Mouse (Mus musculus) lung, adult 2 months (tissue): ENCODE measurements around the gene Olfr116. TPM values are rescaled to one million over a fixed set of nuclear protein-coding genes. Genes with fewer than 3 reads are reported as not detected.

Experiments
- DNase-seq: peaks from one replicate; pipeline ENCODE4 v3.0.0; 2022
- H3K4me1 ChIP-seq: fragments of 200-500 bp; 2 replicates; pipeline ENCODE4 v1.6.1; 2011; ENCODE audit warnings: low read length; ENCODE audit not compliant: control insufficient read depth, insufficient read depth
- H3K4me3 ChIP-seq: fragments of 200-500 bp; replicated peaks from 2 replicates; pipeline ENCODE3; 2011; ENCODE audit warnings: low read depth, mild to moderate bottlenecking, control low read depth, low read length; ENCODE audit errors: extremely low read depth
- CTCF ChIP-seq: fragments of 200-500 bp; IDR thresholded peaks from 2 replicates; pipeline ENCODE4 v1.5.1; 2011; ENCODE audit warnings: mild to moderate bottlenecking, low read length, control low read depth; ENCODE audit not compliant: insufficient read depth
- POLR2A ChIP-seq: fragments of 200-500 bp; IDR thresholded peaks from 2 replicates; pipeline ENCODE4 v1.6.1; 2011; ENCODE audit warnings: low read depth, mild to moderate bottlenecking, control low read depth, low read length, borderline replicate concordance; ENCODE audit errors: extremely low read depth
- WGBS: fragments of 180-500 bp; shearing (Covaris S2); methylation state at CpG from one replicate; pipeline ENCODE4 v1.1.7; 2018; 5-methylcytosine and 5-hydroxymethylcytosine counted together
- polyA plus RNA-seq: library from polyadenylated mRNA; depleted of rRNA; stranded (reverse); fragments of >200 nt; gene quantifications from 2 replicates; pipeline ENCODE4 v1.2.3, GENCODE M21; 2012; rRNA removed

Gene Olfr116
- not detected in 2 replicates for polyA plus RNA-seq

- WGBS, result 83% methylated on average over 2 of the region's 2 CpGs
- no peak within 1 kb of the TSS for H3K4me3 ChIP-seq
- H3K4me1 ChIP-seq, result no peaks in the 10 kb centered on the region
- TF ChIP-seq POLR2A (no peak), CTCF (no peak)
- DNase-seq, result no peak
Observed at GRCm38 (mm10) chr17:37627009-37627408, at the start of gene Olfr116, which contains the start of gene Olfr115. TSS of gene Olfr116 (minus strand) at chr17:37627199. TSS of gene Olfr115 (minus strand) at chr17:37627109.

- TF ChIP-seq CTCF, result no peak
- TF ChIP-seq POLR2A, result no peak
- no peaks in the 10 kb centered on the region for H3K4me1 ChIP-seq
- DNase-seq, result no peak
- no peak within 1 kb of the TSS for H3K4me3 ChIP-seq
- WGBS, result 46% methylated on average over 2 of the region's 2 CpGs
Observed at GRCm38 (mm10) chr17:37666688-37667087, 39.7 kb upstream of the Olfr116 start, which contains the start of gene Olfr118. TSS of gene Olfr118 (plus strand) at chr17:37666988.

- no peak for DNase-seq
- TF ChIP-seq CTCF (no peak), POLR2A (no peak)
- Histone ChIP-seq H3K4me1 (no peaks in the 10 kb centered on the region), H3K4me3 (no peak within 1 kb of the TSS)
- WGBS, result 53% methylated on average over 1 of the region's 1 CpGs
Observed at GRCm38 (mm10) chr17:37663682-37664081, 36.7 kb upstream of the Olfr116 start, which contains the start of gene Olfr117. TSS of gene Olfr117 (minus strand) at chr17:37663782.

GRCm38 (mm10) chr17:37592643-37593042 is 34.4 kb downstream of the Olfr116 start, which contains the start of gene Olfr114:
TSS of gene Olfr114 (minus strand) at chr17:37592743.
- no peak for TF ChIP-seq CTCF
- H3K4me3 ChIP-seq, result no peak within 1 kb of the TSS
- DNase-seq, result no peak
- H3K4me1 ChIP-seq, result no peaks in the 10 kb centered on the region

GRCm38 (mm10) chr17:37577563-37577962 is 49.4 kb downstream of the Olfr116 start, which contains the start of gene Olfr113:
TSS of gene Olfr113 (minus strand) at chr17:37577663.
- no peak for DNase-seq
- no peak within 1 kb of the TSS for H3K4me3 ChIP-seq
- H3K4me1 ChIP-seq, result no peaks in the 10 kb centered on the region
- no peak for TF ChIP-seq POLR2A
- TF ChIP-seq CTCF, result no peak

Other genes with a start within 250 kb of the Olfr116 start
- not detected in 2 replicates for gene Olfr105-ps, start 248.2 kb downstream of the Olfr116 start, polyA plus RNA-seq
- gene Olfr106-ps, start 236.8 kb downstream of the Olfr116 start, polyA plus RNA-seq, result not detected in 2 replicates
- not detected in 2 replicates for gene Olfr107, start 228.0 kb downstream of the Olfr116 start, polyA plus RNA-seq
- gene Olfr108, start 181.7 kb downstream of the Olfr116 start, polyA plus RNA-seq, result not detected in 2 replicates
- gene Olfr109, start 168.3 kb downstream of the Olfr116 start, polyA plus RNA-seq, result not detected in 2 replicates
- 0.28 and 0.63 TPM in 2 replicates for gene H2-M2, start 143.6 kb downstream of the Olfr116 start, polyA plus RNA-seq
- 0.07 TPM in 1 of 2 replicates, not detected in the other for gene Olfr110, start 134.7 kb downstream of the Olfr116 start, polyA plus RNA-seq
- gene Olfr111, start 119.2 kb downstream of the Olfr116 start, polyA plus RNA-seq, result 0.07 and 0.21 TPM in 2 replicates
- not detected in 2 replicates for gene Olfr112, start 57.7 kb downstream of the Olfr116 start, polyA plus RNA-seq
- not detected in 2 replicates for gene Olfr113, start 49.5 kb downstream of the Olfr116 start, polyA plus RNA-seq
- gene Olfr114, start 34.5 kb downstream of the Olfr116 start, polyA plus RNA-seq, result not detected in 2 replicates
- not detected in 2 replicates for gene Olfr115, start 90 bp downstream of the Olfr116 start, polyA plus RNA-seq
- not detected in 2 replicates for gene Olfr117, start 36.6 kb upstream of the Olfr116 start, polyA plus RNA-seq
- not detected in 2 replicates for gene Olfr118, start 39.8 kb upstream of the Olfr116 start, polyA plus RNA-seq
- gene Olfr119, start 69.4 kb upstream of the Olfr116 start, polyA plus RNA-seq, result not detected in 2 replicates
- gene Olfr120, start 94.6 kb upstream of the Olfr116 start, polyA plus RNA-seq, result not detected in 2 replicates
- gene Olfr121, start 121.7 kb upstream of the Olfr116 start, polyA plus RNA-seq, result not detected in 2 replicates
- not detected in 2 replicates for gene Olfr122, start 141.4 kb upstream of the Olfr116 start, polyA plus RNA-seq
- gene Olfr123, start 166.3 kb upstream of the Olfr116 start, polyA plus RNA-seq, result not detected in 2 replicates
- gene Olfr124, start 172.7 kb upstream of the Olfr116 start, polyA plus RNA-seq, result not detected in 2 replicates
- not detected in 2 replicates for gene Olfr125, start 205.8 kb upstream of the Olfr116 start, polyA plus RNA-seq
- not detected in 2 replicates for gene Olfr126, start 220.3 kb upstream of the Olfr116 start, polyA plus RNA-seq